Mouse (Mus musculus) gastrocnemius, postnatal 36 days (tissue): ENCODE measurements around the gene Hmox1. TPM values are rescaled to one million over a fixed set of nuclear protein-coding genes. Genes with fewer than 3 reads are reported as not detected.

Experiments used
- DNase-seq, 2 experiments: peaks; one replicate each; pipeline ENCODE4 v3.0.0; 2022
- intact Hi-C: fragments of 180-260 bp; cut with DNase I; formaldehyde crosslinking; loops from one replicate; pipeline ENCODE4 v1.15.1; 2025
- long read RNA-seq, 2 experiments: library from polyadenylated mRNA; stranded (forward); transcript quantifications; one replicate each; pipeline ENCODE4 v2.0.0; 2021
- total RNA-seq, 2 experiments: library from RNA; stranded (reverse); gene quantifications; 2 replicates each; pipeline ENCODE4 v1.2.3; 2021

Gene Hmox1
- 1 to 10 TPM; 6.8 to 8.2 TPM for total RNA-seq
- long read RNA-seq, experiment 1: 0 reads
- long read RNA-seq, experiment 2: 0 reads

GRCm38 (mm10) chr8:75093399-75094156, at the start of gene Hmox1:
Gene Hmox1, plus strand, starts transcription at chr8:75093621.
- peak; percentile 90 to 91 for DNase-seq
- intact Hi-C loops: no loop called here

- no peak for DNase-seq
- intact Hi-C loops: no loop called here
These were observed 47.1 kb upstream of the Hmox1 start for GRCm38 (mm10) chr8:75046303-75046702.

- intact Hi-C loops: no loop called here
- no peak for DNase-seq
These were observed 45.6 kb upstream of the Hmox1 start for GRCm38 (mm10) chr8:75047784-75048183.

- DNase-seq: no peak
- intact Hi-C loops: no loop called here
These were observed 40.1 kb upstream of the Hmox1 start for GRCm38 (mm10) chr8:75053342-75053741.

- DNase-seq: no peak
- intact Hi-C loops: no loop called here
These were observed 37.7 kb upstream of the Hmox1 start for GRCm38 (mm10) chr8:75055673-75056072.

GRCm38 (mm10) chr8:75060022-75060421, 33.4 kb upstream of the Hmox1 start:
- DNase-seq: no peak
- intact Hi-C loops: no loop called here

- intact Hi-C loops: no loop called here
These were observed 32.6 kb upstream of the Hmox1 start for GRCm38 (mm10) chr8:75060815-75061214.

GRCm38 (mm10) chr8:75063290-75063689, 30.1 kb upstream of the Hmox1 start:
- intact Hi-C loops: no loop called here
- peak in 1 of 2 experiments; percentile 15 for DNase-seq

More at GRCm38 (mm10) chr8:75060815-75061214, 32.6 kb upstream of the Hmox1 start:
- no peak for DNase-seq

GRCm38 (mm10) chr8:75064790-75065189, 28.6 kb upstream of the Hmox1 start:
- DNase-seq: no peak
- intact Hi-C loops: no loop called here

GRCm38 (mm10) chr8:75067287-75067686, 26.1 kb upstream of the Hmox1 start:
- no peak for DNase-seq
- intact Hi-C loops: no loop called here

- intact Hi-C loops: loop anchor here (2.0 kb wide), 1 partner anchor 147 kb away; no protein-coding TSS in a partner anchor
- no peak for DNase-seq
These were observed 23.1 kb upstream of the Hmox1 start for GRCm38 (mm10) chr8:75070297-75070696.

- peak; percentile 63 to 70 for DNase-seq
- intact Hi-C loops: loop anchor here (1.0 to 2.0 kb wide), 2 partner anchors 37 to 145 kb away; no protein-coding TSS in a partner anchor
These were observed 21.6 kb upstream of the Hmox1 start for GRCm38 (mm10) chr8:75071627-75072346.

GRCm38 (mm10) chr8:75074876-75075275, 18.5 kb upstream of the Hmox1 start:
- no peak for DNase-seq
- intact Hi-C loops: no loop called here

- no peak for DNase-seq
These were observed 15.2 kb upstream of the Hmox1 start for GRCm38 (mm10) chr8:75078215-75078614.

GRCm38 (mm10) chr8:75078851-75079250, 14.6 kb upstream of the Hmox1 start:
- intact Hi-C loops: no loop called here

More at GRCm38 (mm10) chr8:75078215-75078614, 15.2 kb upstream of the Hmox1 start:
- intact Hi-C loops: no loop called here

GRCm38 (mm10) chr8:75081364-75082040, 11.9 kb upstream of the Hmox1 start:
- intact Hi-C loops: no loop called here
- no peak for DNase-seq

More at GRCm38 (mm10) chr8:75078851-75079250, 14.6 kb upstream of the Hmox1 start:
- no peak for DNase-seq

- intact Hi-C loops: no loop called here
- DNase-seq: no peak
These were observed 11.1 kb upstream of the Hmox1 start for GRCm38 (mm10) chr8:75082181-75082805.

- intact Hi-C loops: no loop called here
- peak; percentile 89 to 96 for DNase-seq
These were observed 9.6 kb upstream of the Hmox1 start for GRCm38 (mm10) chr8:75083846-75084245.

GRCm38 (mm10) chr8:75084382-75085064, 8.9 kb upstream of the Hmox1 start:
- intact Hi-C loops: no loop called here
- no peak for DNase-seq

- intact Hi-C loops: no loop called here
- no peak for DNase-seq
These were observed 7.4 kb upstream of the Hmox1 start for GRCm38 (mm10) chr8:75086002-75086401.
